Mouse (Mus musculus): ENCODE data around the gene Slc38a2.

Slc38a2 gene

DNA sequence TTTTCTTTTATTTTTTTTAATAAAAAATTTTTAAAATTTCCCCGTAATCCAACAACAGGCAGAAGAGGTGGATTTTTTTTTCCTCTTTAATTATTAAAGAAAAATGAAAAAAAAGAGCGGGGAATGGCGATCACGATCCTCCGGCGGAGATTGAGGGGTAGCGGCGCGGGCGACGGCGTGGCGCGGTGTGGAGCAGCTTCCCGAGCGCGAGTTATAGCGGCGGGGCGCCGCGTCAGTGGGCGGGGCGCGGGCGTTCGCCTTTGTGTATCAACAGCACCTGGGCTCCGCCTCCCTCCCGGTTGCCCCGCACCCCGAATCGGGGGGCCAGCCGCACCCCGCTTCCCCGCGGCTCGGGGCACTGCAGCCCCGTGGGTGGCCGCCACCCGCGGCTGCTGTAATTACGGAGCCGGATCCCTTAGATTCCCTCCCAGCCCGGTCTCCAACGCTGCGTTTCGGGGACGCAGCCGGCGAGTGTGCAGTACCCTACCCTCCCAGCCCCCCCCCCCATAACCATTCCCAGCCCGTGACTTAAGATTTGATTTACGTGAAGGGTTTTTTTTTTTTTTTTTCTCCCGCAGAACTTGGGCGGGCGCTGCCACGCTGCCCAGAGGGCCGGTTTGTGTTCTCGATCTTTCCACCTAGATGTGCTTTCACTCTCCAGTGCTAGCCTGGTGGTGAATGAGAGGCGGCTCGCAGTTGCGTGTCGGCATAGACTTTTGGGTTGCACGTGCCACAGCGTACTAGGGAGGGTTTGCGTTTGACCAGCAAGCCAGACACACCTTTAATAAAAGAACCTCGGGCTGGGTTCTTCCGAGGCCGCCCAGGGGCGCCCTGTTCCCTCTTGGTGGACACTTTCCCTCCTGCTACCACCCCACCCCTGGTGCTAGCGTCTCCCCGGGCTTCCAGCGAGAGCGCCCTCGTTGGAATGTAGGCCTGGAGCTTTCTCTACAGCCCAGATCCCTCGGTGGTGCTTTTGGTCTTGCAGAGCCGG lies at the start of gene Slc38a2:
Slc38a2 (minus strand) TSS at position 210 of the 991 bp plus-strand sequence.
- DNase-seq (ENCODE audit: low spot score): peak; percentile 94

DNA sequence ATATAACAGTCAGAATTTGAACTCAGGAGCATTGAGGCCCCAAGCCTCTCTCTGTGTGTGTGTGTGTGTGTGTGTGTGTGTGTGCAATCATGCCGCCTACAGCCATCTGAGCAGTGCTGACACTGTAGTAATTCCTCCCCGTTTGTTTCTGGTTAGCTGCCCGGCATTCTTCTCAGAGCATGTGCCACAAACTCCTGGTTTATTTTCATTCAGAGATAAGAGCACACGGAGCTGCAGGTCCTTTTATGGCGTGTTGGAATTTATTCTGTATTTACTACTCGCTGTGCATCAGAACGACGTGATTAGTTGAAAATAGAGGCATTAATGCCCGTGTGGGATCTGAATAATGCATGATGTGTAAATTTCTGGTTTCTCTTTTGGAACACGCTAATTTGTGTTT lies 49.6 kb upstream of the Slc38a2 start:
- DNase-seq (ENCODE audit: low spot score): no peak

DNA sequence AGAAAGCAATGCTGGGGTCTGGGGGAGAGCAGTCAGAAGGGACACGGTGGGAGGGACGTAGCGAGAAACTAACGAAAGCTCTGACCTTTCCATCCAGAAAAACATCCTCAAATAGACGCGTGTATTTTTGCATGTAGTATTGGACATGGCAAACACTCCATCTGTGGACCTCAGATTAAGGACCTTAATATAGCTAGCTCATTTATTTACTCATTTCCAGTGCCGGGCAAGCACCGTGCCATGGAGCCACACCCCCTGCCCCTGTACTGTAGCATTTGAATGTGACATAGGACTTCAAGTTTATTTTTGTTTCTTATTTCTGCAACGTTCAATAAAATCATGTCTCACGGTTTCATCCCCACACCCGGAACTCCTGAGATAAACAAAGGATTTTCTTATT lies 48.0 kb upstream of the Slc38a2 start:
- no peak for DNase-seq (ENCODE audit: low spot score)

DNA sequence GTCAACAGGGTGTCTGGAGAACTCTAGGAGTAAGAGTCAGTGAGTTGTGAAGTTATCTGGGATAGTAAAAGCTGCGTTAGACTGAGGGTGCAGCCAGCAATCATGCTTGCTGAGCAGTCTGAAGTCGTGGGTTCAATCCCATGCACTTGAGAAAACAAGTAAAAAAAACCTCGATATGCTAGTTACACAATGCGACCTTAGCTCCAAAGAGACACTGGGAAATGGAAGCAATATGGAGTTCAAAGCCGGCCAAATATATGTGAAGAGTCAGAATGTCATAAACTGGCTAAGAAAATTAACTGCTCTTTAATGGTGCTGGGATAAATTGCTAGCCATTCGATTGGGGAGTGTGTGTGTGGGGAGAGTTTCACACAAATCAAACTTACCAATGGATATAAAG lies 47.5 kb upstream of the Slc38a2 start:
- no peak for DNase-seq (ENCODE audit: low spot score)

DNA sequence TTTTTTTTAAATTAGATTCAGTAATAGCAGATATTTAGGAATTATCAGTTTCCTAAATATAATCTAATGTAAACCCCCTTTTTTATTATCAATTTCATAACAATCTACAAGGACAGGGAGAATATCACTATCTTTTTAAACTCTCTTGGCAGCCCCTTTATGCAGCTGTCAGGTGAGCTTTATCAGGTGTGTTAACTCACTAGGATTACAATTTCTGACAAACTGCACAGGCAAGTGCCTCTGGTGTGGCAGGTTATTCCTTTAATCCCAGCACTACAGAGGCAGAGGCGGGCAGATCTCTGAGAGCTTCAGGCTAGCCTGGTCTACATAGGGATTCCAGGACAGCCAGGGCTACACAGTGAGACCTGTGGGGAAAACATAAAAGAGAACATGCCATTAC lies 45.8 kb upstream of the Slc38a2 start:
- DNase-seq (ENCODE audit: low spot score): no peak

DNA sequence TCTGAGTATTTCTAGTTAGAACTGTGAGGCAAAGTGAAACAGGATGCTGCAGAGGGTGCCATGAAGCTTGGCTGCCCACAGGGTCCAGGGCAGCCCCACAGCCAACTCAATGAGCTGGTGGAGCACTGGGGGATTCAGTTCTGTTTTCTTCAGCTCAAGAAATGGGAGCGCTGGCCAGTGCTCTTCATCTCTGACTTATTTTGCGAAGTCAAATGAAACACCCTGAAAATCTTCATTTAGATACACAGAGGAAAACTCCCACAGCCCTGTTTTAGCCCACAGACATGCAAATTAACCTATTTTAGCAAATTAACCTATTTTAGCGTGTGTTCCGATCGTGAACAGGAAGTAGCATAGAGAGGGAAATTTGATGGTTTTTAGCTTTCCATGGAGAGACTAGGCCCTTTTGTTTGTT lies 45.4 kb upstream of the Slc38a2 start:
- no peak for DNase-seq (ENCODE audit: low spot score)

DNA sequence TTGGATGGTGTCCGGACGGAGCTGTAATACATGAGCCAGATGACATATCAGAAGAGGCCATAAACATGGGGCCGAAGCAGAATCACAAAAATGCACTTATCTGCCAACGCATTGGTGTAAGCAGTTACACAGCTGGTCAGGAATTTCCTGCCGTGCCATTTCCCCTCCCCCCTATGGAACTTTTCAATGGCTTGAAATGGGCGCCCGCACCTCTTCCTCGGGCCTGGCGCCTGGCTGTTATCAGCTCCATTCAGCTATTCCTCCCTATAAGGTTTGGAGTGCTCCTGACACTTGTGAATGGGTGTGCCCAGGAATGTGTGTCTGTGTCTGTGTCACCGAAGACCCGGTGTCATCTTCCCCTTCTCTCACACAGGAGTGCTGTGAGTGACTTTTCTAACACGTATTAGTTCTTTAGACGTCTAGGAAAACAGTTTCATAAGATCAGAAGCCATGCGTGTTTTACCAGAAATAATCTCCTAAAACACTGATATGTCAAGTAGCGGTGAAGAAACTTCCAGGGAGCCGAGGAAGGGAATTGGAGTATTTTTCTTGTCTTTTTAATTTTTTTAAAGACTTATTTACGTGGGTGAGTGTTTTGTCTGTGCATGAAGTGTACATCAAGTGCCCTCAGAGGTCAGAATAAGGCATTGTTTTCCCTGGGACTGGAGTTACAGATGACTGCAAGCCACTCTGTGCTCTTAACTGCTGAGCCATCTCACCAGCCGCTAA lies 44.8 kb upstream of the Slc38a2 start:
- peak; percentile 32 for DNase-seq (ENCODE audit: low spot score)

DNA sequence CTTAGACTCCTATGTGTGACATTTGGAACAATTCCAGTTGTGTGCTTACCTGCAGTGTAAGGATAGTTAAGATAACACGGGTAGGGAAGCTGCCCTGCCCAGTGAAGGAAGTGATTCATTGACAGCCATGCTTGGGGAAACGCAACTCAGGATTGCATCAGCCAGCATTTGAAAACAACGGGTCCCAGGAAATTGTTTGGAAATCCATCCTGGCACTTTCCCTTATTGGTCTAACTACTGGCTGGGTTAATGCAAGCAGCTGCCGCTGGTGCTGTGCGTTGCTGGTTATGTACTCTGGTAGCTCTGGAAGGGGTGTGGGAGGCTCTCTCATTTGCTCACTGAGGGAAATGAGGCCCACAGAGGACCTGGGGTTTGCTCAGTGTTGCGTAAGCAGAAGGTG lies 43.7 kb upstream of the Slc38a2 start:
- DNase-seq (ENCODE audit: low spot score): peak; percentile 36

DNA sequence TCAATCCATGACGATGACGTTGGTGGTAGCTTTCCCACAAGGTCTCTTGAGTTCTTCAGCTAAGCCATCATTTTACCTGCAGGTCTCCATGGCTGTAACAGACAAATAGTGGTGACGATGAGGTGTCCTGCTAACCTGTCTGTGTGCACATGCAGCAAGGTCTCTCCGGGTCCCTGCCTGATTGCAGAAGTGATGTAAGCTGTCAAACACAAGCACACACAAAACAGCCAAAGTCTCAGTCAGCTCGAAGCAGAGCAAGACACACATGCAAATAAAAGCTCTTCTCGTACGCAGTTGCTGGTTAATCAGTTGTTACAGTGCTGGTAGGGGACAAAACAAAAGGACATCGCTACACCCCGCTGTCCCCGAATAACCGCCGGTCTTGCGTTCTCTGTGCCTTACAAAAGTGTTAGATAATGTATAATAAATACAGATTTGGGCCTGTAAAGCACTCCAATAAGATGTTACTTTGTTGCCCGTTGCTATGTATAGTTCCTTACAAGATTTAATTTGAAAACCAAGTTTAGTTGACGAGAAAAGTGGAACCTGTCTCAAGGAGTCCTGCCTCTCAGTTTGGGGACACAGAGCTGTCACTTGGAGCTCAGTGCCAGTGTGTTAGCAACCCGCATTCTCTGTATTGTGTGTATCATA lies 43.2 kb upstream of the Slc38a2 start:
- no peak for DNase-seq (ENCODE audit: low spot score)

DNA sequence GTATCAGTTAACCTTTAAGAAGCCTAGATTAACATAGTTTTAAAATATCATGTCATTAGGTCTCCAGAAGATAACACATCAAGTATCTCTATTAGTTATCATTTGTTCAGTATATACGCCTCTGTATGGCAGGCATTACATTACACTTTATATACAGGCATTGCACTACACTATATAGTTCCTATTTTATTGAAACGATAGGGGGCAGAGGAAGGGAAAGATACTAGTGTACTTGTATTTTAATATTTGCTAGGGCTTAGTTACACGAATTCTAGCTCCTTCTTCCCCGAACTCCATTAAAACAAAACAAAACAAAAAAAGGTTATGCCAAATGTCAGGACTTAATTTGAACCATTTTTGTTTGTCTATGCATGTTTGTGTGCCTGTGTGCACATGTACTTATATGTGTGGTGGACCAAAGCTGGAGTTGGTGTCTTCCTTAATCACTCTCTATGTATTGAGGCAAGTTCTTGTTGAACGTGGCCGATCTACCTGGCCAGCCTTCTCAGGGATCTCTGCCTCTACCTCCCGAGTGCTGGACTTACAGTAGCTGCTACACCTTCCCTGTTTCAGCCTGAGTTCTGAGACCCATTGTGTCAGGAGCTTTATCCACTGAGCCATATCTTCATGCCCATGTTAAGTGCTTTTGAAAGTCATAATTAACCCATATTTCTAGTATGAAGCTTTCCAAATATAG lies 41.5 kb upstream of the Slc38a2 start:
- DNase-seq (ENCODE audit: low spot score): no peak

DNA sequence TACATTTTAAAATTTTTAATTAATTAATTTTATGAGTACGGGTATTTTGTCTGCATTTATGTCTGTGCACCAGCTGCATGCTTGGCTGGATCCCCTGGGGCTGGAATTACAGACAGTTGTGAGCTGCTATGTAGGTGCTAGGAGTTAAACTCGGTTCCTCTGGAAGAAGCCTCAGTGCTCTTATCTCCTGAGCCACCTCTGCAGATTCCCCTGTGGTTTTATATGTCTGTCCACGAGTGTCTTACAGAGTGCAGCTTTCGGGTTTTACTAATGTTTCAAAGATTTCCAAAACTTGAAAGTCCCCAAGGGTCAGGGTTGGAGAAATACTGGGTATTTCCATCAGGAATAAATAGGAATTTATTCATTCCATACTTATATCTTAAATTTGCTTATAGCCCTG lies 40.6 kb upstream of the Slc38a2 start:
- DNase-seq (ENCODE audit: low spot score): no peak

DNA sequence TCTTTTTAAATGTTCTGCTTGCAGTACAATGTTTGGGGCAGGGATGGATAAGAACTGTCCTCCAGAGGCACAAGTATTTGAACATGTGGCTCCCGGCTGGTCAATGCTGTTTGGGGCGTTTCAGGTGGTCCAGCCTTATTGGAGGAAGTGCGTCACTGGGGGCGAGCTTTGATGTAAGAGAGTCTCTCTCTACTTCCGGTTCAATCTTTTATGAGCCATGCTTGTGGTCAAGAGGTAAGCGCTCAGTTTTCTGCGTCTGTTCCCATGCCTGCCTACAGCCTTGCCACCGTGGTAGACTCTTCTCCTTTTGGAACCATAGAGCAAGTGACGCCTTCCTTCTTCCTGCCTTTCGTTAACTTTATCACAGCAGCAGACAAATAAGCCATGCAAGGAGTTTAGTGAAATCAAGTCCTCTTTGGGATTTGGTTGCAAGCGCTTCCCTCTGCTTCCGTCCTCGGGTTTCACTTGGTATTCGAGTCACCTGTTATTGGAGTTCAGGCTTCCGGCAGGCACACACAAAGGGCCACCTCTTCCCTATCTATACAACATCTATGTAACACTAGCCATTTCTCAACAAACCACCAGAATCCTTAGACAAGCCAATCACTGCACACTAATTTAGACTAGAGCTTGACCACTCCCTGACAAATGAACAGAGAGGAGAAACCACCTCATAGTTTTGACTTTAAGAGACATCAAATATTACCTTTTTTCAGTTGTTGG lies 37.3 kb upstream of the Slc38a2 start:
- no peak for DNase-seq (ENCODE audit: low spot score)

DNA sequence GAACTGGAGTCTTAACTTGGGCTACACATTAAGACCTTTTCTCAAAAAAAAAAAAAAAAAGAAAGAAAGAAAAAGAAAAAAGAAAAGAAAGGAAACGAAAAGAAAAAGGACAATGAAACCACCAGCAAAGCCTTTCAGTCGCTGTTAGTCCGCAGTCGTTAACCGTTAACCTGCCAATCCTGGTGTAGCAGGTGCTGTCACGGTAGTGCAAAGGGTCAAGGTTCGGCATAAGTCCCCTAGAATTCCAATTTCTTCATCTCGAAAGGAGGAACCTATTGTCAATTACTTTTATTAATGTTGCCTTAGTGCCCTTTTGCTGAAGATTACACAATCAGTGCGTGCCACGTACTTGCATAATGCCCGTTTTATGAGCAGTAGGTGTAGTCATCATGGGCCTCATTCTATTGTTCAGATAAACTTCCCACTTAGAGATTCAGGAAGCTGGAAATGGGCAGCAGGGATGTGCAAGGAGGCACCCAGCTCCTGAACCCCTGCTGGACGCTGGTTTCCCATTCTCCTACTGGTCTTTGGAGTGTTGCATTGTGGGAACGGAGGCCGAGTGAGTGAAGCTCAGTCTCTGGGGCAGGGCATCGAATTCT lies 36.1 kb upstream of the Slc38a2 start:
- DNase-seq (ENCODE audit: low spot score): no peak

DNA sequence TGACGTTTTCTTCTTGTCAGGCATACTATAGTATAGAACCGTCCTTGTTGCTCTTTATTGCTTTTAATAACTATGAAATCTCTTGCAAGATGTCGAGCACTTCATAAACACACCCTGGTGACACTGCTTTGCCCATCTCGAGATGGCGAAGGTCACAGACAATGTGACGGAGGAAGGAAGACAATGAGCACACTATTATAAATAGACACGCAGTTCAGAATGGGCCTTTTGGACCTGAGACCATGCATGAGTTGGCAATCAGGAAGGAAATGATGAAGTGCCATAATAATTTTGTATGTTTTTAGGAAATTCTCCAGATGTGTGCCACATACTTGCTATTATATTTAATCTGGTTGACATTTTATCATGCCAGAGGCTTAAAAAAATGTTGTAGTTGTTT lies 34.9 kb upstream of the Slc38a2 start:
- DNase-seq (ENCODE audit: low spot score): no peak

DNA sequence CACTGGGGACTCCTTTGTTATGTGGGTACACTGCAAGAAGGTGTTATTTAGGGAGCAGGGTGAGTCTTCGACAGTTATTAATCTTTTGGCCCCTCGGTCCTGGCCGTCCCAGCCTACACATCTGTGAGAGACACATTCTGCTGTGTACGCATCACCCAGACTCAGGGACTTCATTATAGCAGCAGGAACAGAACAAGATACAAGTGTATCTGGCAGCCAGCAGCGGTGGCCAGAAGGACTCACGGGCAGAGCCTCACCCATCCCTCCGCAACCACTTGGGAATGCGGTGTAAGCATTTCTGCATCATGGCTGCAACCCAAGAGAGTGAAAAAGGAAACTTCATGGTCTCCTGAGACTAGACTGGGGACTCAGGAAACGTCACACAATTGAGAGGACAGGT lies 30.9 kb upstream of the Slc38a2 start:
- DNase-seq (ENCODE audit: low spot score): no peak

DNA sequence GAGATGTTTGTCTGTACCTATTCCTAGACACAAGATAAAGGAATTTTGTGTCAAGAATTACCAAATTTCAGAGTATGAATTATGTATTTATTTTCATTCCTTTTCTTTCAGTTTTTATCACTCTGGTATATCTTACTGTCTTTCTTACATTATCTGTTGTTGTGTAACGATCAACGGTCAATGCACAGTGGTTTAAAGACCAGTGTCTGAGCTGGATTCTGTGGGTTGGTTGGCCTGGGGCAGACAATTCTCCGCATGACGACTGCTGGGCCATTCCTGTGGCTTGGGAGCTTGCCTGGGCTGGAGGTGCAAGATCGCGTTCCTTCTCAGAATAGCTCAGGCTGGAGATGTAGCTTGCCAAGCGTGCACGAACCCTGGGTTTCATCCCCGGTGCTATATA lies 30.3 kb upstream of the Slc38a2 start:
- DNase-seq (ENCODE audit: low spot score): no peak

DNA sequence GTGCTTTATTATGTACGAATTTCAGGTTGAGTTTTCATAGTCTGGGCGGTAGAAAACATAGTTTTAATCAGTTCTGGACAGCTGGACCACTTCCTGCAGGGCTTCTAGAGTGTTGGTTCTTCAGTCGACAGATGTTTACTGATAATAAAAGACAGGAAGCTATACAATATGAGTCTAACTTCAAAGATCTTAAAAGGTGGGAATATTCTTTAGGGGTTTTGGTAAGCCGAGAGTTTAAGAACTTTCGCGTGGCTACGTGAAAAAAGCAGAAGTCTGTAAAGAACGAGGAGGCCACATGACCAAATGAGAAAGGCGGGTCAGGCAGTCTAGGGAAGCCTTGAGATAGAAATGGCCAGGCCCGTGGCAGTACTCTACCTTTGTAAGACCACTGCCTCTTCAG lies 29.5 kb upstream of the Slc38a2 start:
- DNase-seq (ENCODE audit: low spot score): no peak

DNA sequence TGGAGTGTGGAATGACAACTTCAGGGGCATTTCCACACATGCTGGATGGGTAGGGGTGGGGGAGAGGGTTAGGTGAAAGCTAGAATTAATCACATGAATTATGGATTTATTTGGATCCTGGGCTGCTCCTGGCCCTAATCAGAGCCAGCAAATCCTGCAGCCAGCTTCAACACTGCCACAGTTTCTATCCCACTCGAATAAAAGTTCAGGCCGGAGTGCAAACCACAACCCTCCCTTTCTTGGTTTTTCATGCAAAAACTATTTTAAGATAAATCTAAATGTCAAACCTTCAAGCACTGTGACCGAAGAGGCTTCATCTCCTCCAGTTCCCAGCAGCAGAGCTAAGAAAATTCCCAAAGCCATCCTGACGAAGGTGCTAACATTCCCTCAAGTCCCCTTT lies 28.8 kb upstream of the Slc38a2 start:
- DNase-seq (ENCODE audit: low spot score): no peak

DNA sequence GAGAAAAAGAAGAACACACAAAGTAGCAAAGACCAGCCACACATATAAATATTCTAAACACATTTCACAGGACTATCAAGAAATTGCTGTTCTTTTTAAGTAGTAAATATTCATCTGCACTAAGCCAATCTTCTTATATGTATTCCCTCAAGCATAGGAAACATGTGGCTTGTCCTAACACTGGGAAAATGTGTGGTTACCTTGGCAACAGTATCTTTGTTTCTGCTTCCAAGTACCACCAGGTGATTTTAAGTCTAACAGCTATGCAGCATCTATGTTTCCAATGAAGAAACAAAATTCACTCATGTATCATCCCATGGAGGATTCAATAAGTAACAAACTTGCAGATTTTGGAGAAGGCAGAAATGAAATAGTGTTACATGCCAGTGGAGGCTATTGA lies 25.0 kb upstream of the Slc38a2 start:
- no peak for DNase-seq (ENCODE audit: low spot score)

DNA sequence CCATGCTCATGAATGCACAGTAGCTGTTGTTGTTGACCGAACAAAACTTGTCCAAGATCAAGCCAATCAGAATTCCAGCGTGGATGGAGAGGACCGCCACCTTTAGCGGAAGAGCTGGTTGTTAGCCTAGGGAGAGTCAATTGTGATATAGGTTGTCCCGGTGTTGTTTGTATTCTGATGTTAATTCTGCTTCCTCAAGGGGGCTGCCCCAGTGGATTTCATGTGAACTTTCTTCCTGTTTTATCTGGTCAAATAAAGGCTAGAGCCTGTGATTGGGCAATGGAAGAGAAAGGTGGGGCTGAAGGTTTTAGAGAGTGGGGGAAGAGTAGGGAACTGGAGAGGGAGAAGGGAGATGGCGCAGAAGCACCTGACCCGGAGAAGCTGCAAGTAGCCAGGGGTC lies 22.7 kb upstream of the Slc38a2 start:
- DNase-seq (ENCODE audit: low spot score): no peak

DNA sequence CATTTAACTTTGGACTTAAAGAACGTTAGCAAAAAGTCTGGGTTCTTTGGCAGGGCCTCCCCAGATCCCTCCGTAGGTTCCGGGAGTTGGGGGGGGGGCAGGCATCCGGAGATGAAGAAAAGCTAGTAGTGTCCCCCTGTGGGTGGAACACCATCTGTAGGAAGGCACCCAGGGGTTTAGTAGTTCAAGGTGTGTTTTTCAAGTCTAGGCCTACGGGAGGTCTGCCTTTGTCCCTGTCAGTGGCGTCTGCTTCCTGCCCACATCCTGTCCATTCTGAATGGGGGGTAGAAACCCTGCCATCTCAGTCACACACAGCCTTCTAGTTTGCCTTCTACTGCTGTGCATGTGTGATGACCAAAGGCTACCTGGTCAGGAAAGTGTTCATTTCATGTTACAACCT lies 20.6 kb upstream of the Slc38a2 start:
- DNase-seq (ENCODE audit: low spot score): no peak
